29 mouse cellular contexts compared by ENCODE assay signal in the genomic region with DNA sequence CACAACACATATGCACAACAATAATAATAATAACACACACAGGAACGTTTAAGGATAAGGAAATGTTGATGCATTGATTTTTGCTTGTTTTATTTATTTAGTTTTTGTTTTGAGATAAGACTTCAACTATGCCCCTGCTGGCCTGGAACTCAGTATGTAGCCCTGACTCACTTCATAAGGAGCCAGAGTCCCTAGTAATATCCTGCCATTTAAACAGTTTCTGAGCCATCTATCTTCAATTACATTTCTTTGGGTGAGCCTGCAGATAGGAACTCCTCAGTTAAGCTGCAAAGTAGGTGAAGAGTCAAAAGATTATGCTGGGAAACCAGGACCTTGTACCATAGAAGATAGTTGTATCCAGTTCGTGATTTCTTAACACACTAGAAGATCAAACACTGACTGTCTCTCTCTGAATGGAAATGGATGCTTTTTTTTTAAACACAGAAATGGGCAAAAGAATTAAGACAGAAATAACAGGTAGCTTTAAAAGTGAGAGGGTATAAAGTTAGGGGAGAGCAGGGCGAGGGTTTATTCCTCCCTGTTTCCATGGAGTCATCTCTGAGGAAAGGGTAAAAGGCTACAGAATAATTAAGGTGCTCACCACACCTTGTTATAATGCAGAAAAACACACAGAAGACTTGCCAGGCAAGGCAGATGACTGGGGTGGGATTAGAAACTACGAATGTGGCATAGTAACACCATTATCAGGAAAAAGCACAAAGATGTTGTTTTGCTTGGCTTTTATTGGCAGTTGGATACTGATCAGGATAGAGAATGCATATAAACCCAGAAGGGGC. TPM values are rescaled to one million over a fixed set of nuclear protein-coding genes. Genes with fewer than 3 reads are reported as not detected.
DNase-seq lines count a peak whose midpoint lies in the region; ATAC-seq and TF ChIP-seq lines count a peak whose summit lies in the region.
"Had no signal": no experiment of that assay in that cellular context is flagged by ENCODE, and none has a peak within 500 bp of the region (broad histone marks: within the 10 kb centered on the region; RNA-seq: fewer than 3 reads in every experiment).

No protein-coding gene starts in this region.

- no peak overlapping the region for H3K9ac ChIP-seq in lung, embryonic 15.5 days
- no peak overlapping the region for H3K9ac ChIP-seq in intestine, embryonic 15.5 days
- H3K9ac ChIP-seq: hindbrain, embryonic 15.5 days; liver, embryonic 12.5 days; neural tube, embryonic 15.5 days had no signal

- no peak for ATAC-seq in lung, embryonic 15.5 days (ENCODE audit: borderline replicate concordance, extremely low read depth, low FRiP score, low TSS enrichment)
- peak; percentile 72 for ATAC-seq in intestine, embryonic 15.5 days
- ATAC-seq: liver, embryonic 12.5 days had no signal

- H3K27ac ChIP-seq in lung, embryonic 15.5 days: peak overlapping the region; percentile 35; the same call in 1 of the 2 replicates
- peak overlapping the region; percentile 34 for H3K27ac ChIP-seq in intestine, embryonic 15.5 days
- H3K27ac ChIP-seq in small intestine, adult 2 months (ENCODE audit: insufficient read depth, low read depth, low read length): peak overlapping the region; percentile 93
- H3K27ac ChIP-seq: embryonic facial prominence, embryonic 10.5 days; forebrain, embryonic 10.5 days; hindbrain, embryonic 15.5 days; limb, embryonic 10.5 days; liver, embryonic 12.5 days; neural tube, embryonic 15.5 days had no signal

- no peak overlapping the region for H3K4me3 ChIP-seq in lung, embryonic 15.5 days
- no peak overlapping the region for H3K4me3 ChIP-seq in intestine, embryonic 15.5 days (replicated peaks)
- H3K4me3 ChIP-seq in small intestine, adult 2 months (ENCODE audit: low read depth, low read length): no peak overlapping the region
- H3K4me3 ChIP-seq: embryonic facial prominence, embryonic 10.5 days; forebrain, embryonic 10.5 days; hindbrain, embryonic 15.5 days; limb, embryonic 10.5 days; liver, embryonic 12.5 days; neural tube, embryonic 15.5 days had no signal

- no peak for DNase-seq in lung, postnatal 36 days
- no peak for DNase-seq in retina, postnatal 1 day
- no peak for DNase-seq in cerebellum, postnatal 10 days
- no peak for DNase-seq in adrenal gland, postnatal 4 days (ENCODE audit: low spot score in 2 of 2)
- DNase-seq: adrenal gland, postnatal 14 days; cerebellum, adult 9-10 months; gastrocnemius, postnatal 25 days; kidney, adult 18-20 months; thymus, postnatal 25 days had no signal

- no peaks in the 10 kb centered on the region for H3K9me3 ChIP-seq in lung, embryonic 15.5 days
- H3K9me3 ChIP-seq in intestine, embryonic 15.5 days: no peaks in the 10 kb centered on the region
- H3K9me3 ChIP-seq: embryonic facial prominence, embryonic 10.5 days; forebrain, embryonic 10.5 days; hindbrain, embryonic 15.5 days; limb, embryonic 10.5 days; liver, embryonic 12.5 days; neural tube, embryonic 15.5 days had no signal

- peaks cover 8% of the 10 kb centered on the region; the same call in 1 of the 2 replicates for H3K4me1 ChIP-seq in lung, embryonic 15.5 days
- peaks cover 5% of the 10 kb centered on the region; the same call in 1 of the 2 replicates for H3K4me1 ChIP-seq in intestine, embryonic 15.5 days (replicated peaks)
- H3K4me1 ChIP-seq in small intestine, adult 2 months (ENCODE audit: control insufficient read depth, insufficient read depth, insufficient read length, low read length): peaks cover 15% of the 10 kb centered on the region; the same call in 1 of the 2 replicates
- H3K4me1 ChIP-seq: embryonic facial prominence, embryonic 10.5 days; forebrain, embryonic 10.5 days; hindbrain, embryonic 15.5 days; limb, embryonic 10.5 days; liver, embryonic 12.5 days; neural tube, embryonic 15.5 days had no signal

- no peak for TF ChIP-seq CTCF in small intestine, adult 2 months (IDR thresholded peaks at IDR 0.05; ENCODE audit: extremely low read depth, insufficient read length, insufficient replicate concordance, low read depth, low read length)

- H3K36me3 ChIP-seq in lung, embryonic 15.5 days: no peaks in the 10 kb centered on the region
- no peaks in the 10 kb centered on the region for H3K36me3 ChIP-seq in intestine, embryonic 15.5 days
- H3K36me3 ChIP-seq in small intestine, adult 2 months (ENCODE audit: control insufficient read depth, insufficient read depth, low read length): no peaks in the 10 kb centered on the region
- H3K36me3 ChIP-seq: embryonic facial prominence, embryonic 10.5 days; forebrain, embryonic 10.5 days; hindbrain, embryonic 15.5 days; limb, embryonic 10.5 days; liver, embryonic 12.5 days; neural tube, embryonic 15.5 days had no signal

- 58% methylated on average over 4 of the region's 4 CpGs for whole genome bisulfite sequencing in lung, embryonic 15.5 days
- WGBS in intestine, embryonic 15.5 days: 56% methylated on average over 4 of the region's 4 CpGs
- 30% methylated on average over 4 of the region's 4 CpGs for WGBS in small intestine, adult 2 months

- TF ChIP-seq POLR2A in small intestine, adult 2 months (IDR thresholded peaks at IDR 0.05; ENCODE audit: low read depth, low read length): no peak

- H3K27me3 ChIP-seq in lung, embryonic 15.5 days: no peaks in the 10 kb centered on the region
- H3K27me3 ChIP-seq in intestine, embryonic 15.5 days (replicated peaks): no peaks in the 10 kb centered on the region
- H3K27me3 ChIP-seq in small intestine, adult 2 months (ENCODE audit: control insufficient read depth, insufficient read depth, low read length): no peaks in the 10 kb centered on the region
- H3K27me3 ChIP-seq: hindbrain, embryonic 15.5 days; liver, embryonic 12.5 days; neural tube, embryonic 15.5 days had no signal

- H3K4me2 ChIP-seq in lung, embryonic 15.5 days: no peak overlapping the region
- 0 out of 2 replicates have a peak overlapping the region, but pooled peaks have one; percentile 3 for H3K4me2 ChIP-seq in intestine, embryonic 15.5 days (replicated peaks)
- H3K4me2 ChIP-seq: hindbrain, embryonic 15.5 days; liver, embryonic 12.5 days; midbrain, embryonic 11.5 days; neural tube, embryonic 15.5 days had no signal

RNA-seq across cellular contexts. Expression of a gene that starts 7.2 kb away (rescaled TPM):
- 0.16 and 0.31 TPM in 2 replicates for polyA plus RNA-seq in lung, embryonic 15.5 days (2015; fragmentation: Nextera tagmentation; extraction: Ambion mirVana)
- 654 and 813 TPM in 2 replicates for polyA plus RNA-seq in intestine, embryonic 15.5 days (2015; fragmentation: Nextera tagmentation; extraction: Ambion mirVana)
- polyA plus RNA-seq in small intestine, adult 2 months (2012; rRNA removed): 26.2 and 215 TPM in 2 replicates
- 1 to 10 TPM in 1 of 2 experiments, not detected in 1; 6.1 TPM for total RNA-seq in adrenal gland, postnatal 4 days (2021)
- total RNA-seq: common myeloid progenitor, adult 5-6 weeks; gastrocnemius, postnatal 25 days; heart, adult 8-10 months; hematopoietic stem cell, adult 5-6 weeks; layer of hippocampus, adult 18-20 months; layer of hippocampus, postnatal 25 days; megakaryocyte progenitor cell, adult 5-6 weeks; midbrain, postnatal 0 days had no signal
- polyA plus RNA-seq: brain, embryonic 14.5 days; embryonic facial prominence, embryonic 10.5 days; forebrain, embryonic 10.5 days; heart, postnatal 0 days; hindbrain, embryonic 15.5 days; limb, embryonic 10.5 days; midbrain, embryonic 11.5 days; midbrain, postnatal 0 days; neural tube, embryonic 15.5 days had no signal

RNA-seq across cellular contexts. Expression of a gene that starts 31.5 kb away (rescaled TPM):
- polyA plus RNA-seq in lung, embryonic 15.5 days (2015; fragmentation: Nextera tagmentation; extraction: Ambion mirVana): not detected in 2 replicates
- polyA plus RNA-seq in intestine, embryonic 15.5 days (2015; fragmentation: Nextera tagmentation; extraction: Ambion mirVana): not detected in 2 replicates
- not detected in 2 replicates for polyA plus RNA-seq in small intestine, adult 2 months (2012; rRNA removed)
- not detected for total RNA-seq in adrenal gland, postnatal 4 days (2021)
- total RNA-seq: adrenal gland, postnatal 14 days; common myeloid progenitor, adult 5-6 weeks; gastrocnemius, postnatal 25 days; heart, adult 8-10 months; hematopoietic stem cell, adult 5-6 weeks; layer of hippocampus, adult 18-20 months; layer of hippocampus, postnatal 25 days; megakaryocyte progenitor cell, adult 5-6 weeks; midbrain, postnatal 0 days had no signal
- polyA plus RNA-seq: brain, embryonic 14.5 days; embryonic facial prominence, embryonic 10.5 days; forebrain, embryonic 10.5 days; heart, postnatal 0 days; hindbrain, embryonic 15.5 days; kidney, embryonic 16.5 days; limb, embryonic 10.5 days; liver, embryonic 12.5 days; midbrain, embryonic 11.5 days; midbrain, postnatal 0 days; neural tube, embryonic 15.5 days had no signal

RNA-seq across cellular contexts. Expression of a gene that starts 36.3 kb away (rescaled TPM):
- polyA plus RNA-seq in lung, embryonic 15.5 days (2015; fragmentation: Nextera tagmentation; extraction: Ambion mirVana): 97.5 and 102 TPM in 2 replicates
- polyA plus RNA-seq in intestine, embryonic 15.5 days (2015; fragmentation: Nextera tagmentation; extraction: Ambion mirVana): 146 and 156 TPM in 2 replicates
- polyA plus RNA-seq in small intestine, adult 2 months (2012; rRNA removed): 13.5 and 24.4 TPM in 2 replicates
- total RNA-seq in adrenal gland, postnatal 4 days (2021): 10 to 100 TPM; 58.1 to 67.2 TPM

Comparison
In these comparisons a context has a peak if more than half of its experiments do, and no peak if none do; other contexts are left out.
1. H3K27ac ChIP-seq: peak in every context shown above with its lines; median percentile 93 in small intestine, adult 2 months; 35 in lung, embryonic 15.5 days; 34 in intestine, embryonic 15.5 days.
2. RNA of a gene that starts 7.2 kb away (polyA plus RNA-seq): 654 to 813 TPM in intestine, embryonic 15.5 days and 26.2 to 215 TPM in small intestine, adult 2 months; 0.16 to 0.31 TPM in lung, embryonic 15.5 days; every median in the first group is over 10 times any median in the second.